Mouse (Mus musculus) C2C12 (cell line): ENCODE results near the gene Osbpl2. TPM values are rescaled to one million over a fixed set of nuclear protein-coding genes. Genes with fewer than 3 reads are reported as not detected.

Source experiments
- H3K27me3 ChIP-seq: one replicate; pipeline ENCODE4 v1.6.1; 2011; ENCODE audit not compliant: control insufficient read depth, insufficient read depth, insufficient read length
- H3K36me3 ChIP-seq: one replicate; pipeline ENCODE4 v1.6.1; 2011; ENCODE audit not compliant: control insufficient read depth, insufficient read depth
- H3K4me3 ChIP-seq: one replicate; pipeline ENCODE4 v1.5.1; 2011; ENCODE audit warnings: mild to moderate bottlenecking, control low read depth; ENCODE audit not compliant: poor library complexity, insufficient read depth, severe bottlenecking
- H3K79me2 ChIP-seq: one replicate; pipeline ENCODE4 v1.6.1; 2011; ENCODE audit not compliant: control insufficient read depth, insufficient read depth
- H3K79me3 ChIP-seq: one replicate; pipeline ENCODE4 v1.6.1; 2011; ENCODE audit warnings: low read depth, control low read depth
- H3ac ChIP-seq: one replicate; pipeline ENCODE3; 2011; ENCODE audit warnings: low read depth; ENCODE audit not compliant: control insufficient read depth, insufficient read length
- CEBPB ChIP-seq: IDR thresholded peaks from one replicate; pipeline ENCODE4 v1.6.1; 2011; ENCODE audit warnings: low read depth, mild to moderate bottlenecking, control low read depth, moderate library complexity
- CTCF ChIP-seq: IDR thresholded peaks from one replicate; pipeline ENCODE4 v1.5.1; 2011; ENCODE audit not compliant: control insufficient read depth, insufficient read depth, insufficient read length
- FOSL1 ChIP-seq: IDR thresholded peaks from one replicate; pipeline ENCODE4 v1.8.0; 2011; ENCODE audit warnings: mild to moderate bottlenecking, low read length; ENCODE audit not compliant: poor library complexity, insufficient read depth, severe bottlenecking
- MAX ChIP-seq: IDR thresholded peaks from one replicate; pipeline ENCODE4 v1.6.1; 2011; ENCODE audit warnings: mild to moderate bottlenecking, control low read depth
- MYOD1 ChIP-seq: IDR thresholded peaks from one replicate; pipeline ENCODE4 v1.6.1; 2011; ENCODE audit warnings: low read depth; ENCODE audit not compliant: control insufficient read depth, insufficient read length
- MYOG ChIP-seq: IDR thresholded peaks from one replicate; pipeline ENCODE4 v1.6.1; 2011; ENCODE audit not compliant: control insufficient read depth, insufficient read length; ENCODE audit errors: extremely low read depth
- USF1 ChIP-seq: IDR thresholded peaks from one replicate; pipeline ENCODE4 v1.6.1; 2011; ENCODE audit warnings: low read depth, mild to moderate bottlenecking, control low read depth, moderate library complexity
- polyA plus RNA-seq: library from polyadenylated mRNA; unstranded; fragments of >200 nt; fragmentation: generic; extraction: Trizol; gene quantifications from one replicate; pipeline ENCODE4 v1.2.1, GENCODE M21; 2012; ENCODE audit warnings: missing spikeins

Osbpl2 gene
- polyA plus RNA-seq, 1 experiment, result 9.2 TPM

- no peak overlapping the region for H3K4me3 ChIP-seq
- TF ChIP-seq USF1 (no peak), MYOD1 (no peak), CEBPB (no peak), MAX (no peak), FOSL1 (no peak), MYOG (no peak), CTCF (no peak)
- peaks cover 70% of the 10 kb centered on the region for H3K27me3 ChIP-seq
Observed at GRCm38 (mm10) chr2:180103151-180103977, 15.7 kb upstream of the Osbpl2 start.

GRCm38 (mm10) chr2:180103978-180104658 is 15.0 kb upstream of the Osbpl2 start, which contains the start of gene Hrh3:
Gene Hrh3, minus strand, starts transcription at chr2:180104488.
- TF ChIP-seq CEBPB (no peak), MAX (no peak), MYOD1 (no peak), CTCF (no peak)
- Histone ChIP-seq H3K79me2 (no peaks in the 10 kb centered on the region), H3K4me3 (no peak within 1 kb of the TSS), H3K27me3 (peaks cover 70% of the 10 kb centered on the region), H3K36me3 (no peaks in the 10 kb centered on the region), H3K79me3 (no peaks in the 10 kb centered on the region), H3ac (no peak within 1 kb of the TSS)

More at GRCm38 (mm10) chr2:180103151-180103977, 15.7 kb upstream of the Osbpl2 start:
- Histone ChIP-seq H3K79me3 (no peaks in the 10 kb centered on the region), H3ac (no peak overlapping the region), H3K79me2 (no peaks in the 10 kb centered on the region), H3K36me3 (no peaks in the 10 kb centered on the region)

- TF ChIP-seq CTCF (no peak), USF1 (no peak), MAX (no peak), CEBPB (no peak), FOSL1 (no peak), MYOD1 (no peak), MYOG (no peak)
- Histone ChIP-seq H3K79me3 (no peaks in the 10 kb centered on the region), H3K79me2 (no peaks in the 10 kb centered on the region), H3K4me3 (no peak overlapping the region), H3K27me3 (peaks cover 63% of the 10 kb centered on the region), H3ac (no peak overlapping the region), H3K36me3 (no peaks in the 10 kb centered on the region)
Observed at GRCm38 (mm10) chr2:180104659-180105377, 14.3 kb upstream of the Osbpl2 start.

GRCm38 (mm10) chr2:180105441-180106190 is 13.5 kb upstream of the Osbpl2 start:
- no peaks in the 10 kb centered on the region for H3K79me2 ChIP-seq
- TF ChIP-seq USF1 (no peak), CEBPB (no peak), CTCF (no peak), MYOD1 (no peak), MAX (no peak), FOSL1 (no peak), MYOG (no peak)
- H3K36me3 ChIP-seq, result no peaks in the 10 kb centered on the region
- peaks cover 60% of the 10 kb centered on the region for H3K27me3 ChIP-seq
- no peak overlapping the region for H3K4me3 ChIP-seq
- no peak overlapping the region for H3ac ChIP-seq
- no peaks in the 10 kb centered on the region for H3K79me3 ChIP-seq

DNA sequence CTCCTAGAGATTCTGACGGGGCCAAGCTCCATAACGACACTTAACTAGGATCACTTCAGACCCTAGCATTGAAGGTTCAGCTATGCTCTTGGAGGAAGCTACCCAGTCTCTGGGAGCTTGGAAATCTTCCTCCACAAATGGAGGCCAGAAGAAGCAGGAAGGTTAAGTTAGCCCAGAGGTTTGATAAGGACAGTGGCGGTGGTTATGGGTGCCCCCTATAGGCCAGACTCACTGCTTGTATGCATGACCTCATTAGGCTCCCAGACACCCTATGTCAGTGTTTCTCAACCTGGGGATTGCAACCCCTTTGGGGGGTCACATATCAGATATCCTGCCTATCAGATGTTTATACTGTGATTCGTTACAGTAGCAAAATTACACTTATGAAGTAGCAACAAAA is 12.0 kb upstream of the Osbpl2 start:
- no peak overlapping the region for H3ac ChIP-seq
- H3K79me2 ChIP-seq, result no peaks in the 10 kb centered on the region
- H3K27me3 ChIP-seq, result peaks cover 50% of the 10 kb centered on the region
- TF ChIP-seq MYOD1 (no peak), CTCF (no peak), MYOG (no peak), USF1 (no peak), MAX (no peak), CEBPB (no peak), FOSL1 (no peak)
- no peaks in the 10 kb centered on the region for H3K79me3 ChIP-seq
- H3K4me3 ChIP-seq, result no peak overlapping the region
- H3K36me3 ChIP-seq, result no peaks in the 10 kb centered on the region
